Mouse (Mus musculus): ENCODE data around the gene Guk1.

Gene Guk1

GRCm38 (mm10) chr11:59210020-59210419 lies 18.0 kb upstream of the Guk1 start:
- no peak for DNase-seq

GRCm38 (mm10) chr11:59209580-59209979 lies 17.6 kb upstream of the Guk1 start:
- DNase-seq = no peak

GRCm38 (mm10) chr11:59209003-59209441 lies 17.0 kb upstream of the Guk1 start:
- DNase-seq = peak; percentile 37 to 42

GRCm38 (mm10) chr11:59208153-59208831 lies 16.3 kb upstream of the Guk1 start, which contains the start of gene 2310033P09Rik:
Gene 2310033P09Rik (plus strand): TSS chr11:59208321.
- peak; percentile 90 to 91 for DNase-seq

- peak; percentile 85 to 95 for DNase-seq
Measured at GRCm38 (mm10) chr11:59202081-59202995, 10.3 kb upstream of the Guk1 start, which contains the start of gene Mrpl55. Gene Mrpl55 (plus strand): TSS chr11:59202486.

- DNase-seq = no peak
Measured at GRCm38 (mm10) chr11:59201216-59202002, 9.4 kb upstream of the Guk1 start.

- no peak for DNase-seq
Measured at GRCm38 (mm10) chr11:59196230-59196629, 4.2 kb upstream of the Guk1 start.

GRCm38 (mm10) chr11:59191231-59192058 lies 567 bp downstream of the Guk1 start:
- DNase-seq = peak; percentile 84 to 89

GRCm38 (mm10) chr11:59187706-59188105 lies 4.3 kb downstream of the Guk1 start:
- no peak for DNase-seq

GRCm38 (mm10) chr11:59185490-59185889 lies 6.5 kb downstream of the Guk1 start:
- DNase-seq = no peak

GRCm38 (mm10) chr11:59183821-59184220 lies 8.2 kb downstream of the Guk1 start:
- DNase-seq = peak in 1 of 2 experiments; percentile 35

GRCm38 (mm10) chr11:59182864-59183331 lies 9.1 kb downstream of the Guk1 start, which contains the start of gene Gjc2:
Gene Gjc2 (minus strand): TSS chr11:59183213.
- no peak for DNase-seq

GRCm38 (mm10) chr11:59176921-59177320 lies 15.1 kb downstream of the Guk1 start:
- DNase-seq = no peak

GRCm38 (mm10) chr11:59176475-59176874 lies 15.5 kb downstream of the Guk1 start:
- DNase-seq = no peak

GRCm38 (mm10) chr11:59174189-59174838 lies 17.7 kb downstream of the Guk1 start:
- no peak for DNase-seq

- no peak for DNase-seq
Measured at GRCm38 (mm10) chr11:59170549-59170948, 21.5 kb downstream of the Guk1 start.

- DNase-seq = no peak
Measured at GRCm38 (mm10) chr11:59169807-59170206, 22.2 kb downstream of the Guk1 start.

GRCm38 (mm10) chr11:59165616-59166241 lies 26.3 kb downstream of the Guk1 start:
- DNase-seq = no peak

GRCm38 (mm10) chr11:59164384-59164783 lies 27.6 kb downstream of the Guk1 start:
- DNase-seq = no peak

Measured in spleen, adult 18-20 months (tissue).